Mouse (Mus musculus): ENCODE results near the gene Slc4a5. TPM values are rescaled to one million over a fixed set of nuclear protein-coding genes. Genes with fewer than 3 reads are reported as not detected.

The Slc4a5 gene
- not detected for total RNA-seq (2023)

DNA sequence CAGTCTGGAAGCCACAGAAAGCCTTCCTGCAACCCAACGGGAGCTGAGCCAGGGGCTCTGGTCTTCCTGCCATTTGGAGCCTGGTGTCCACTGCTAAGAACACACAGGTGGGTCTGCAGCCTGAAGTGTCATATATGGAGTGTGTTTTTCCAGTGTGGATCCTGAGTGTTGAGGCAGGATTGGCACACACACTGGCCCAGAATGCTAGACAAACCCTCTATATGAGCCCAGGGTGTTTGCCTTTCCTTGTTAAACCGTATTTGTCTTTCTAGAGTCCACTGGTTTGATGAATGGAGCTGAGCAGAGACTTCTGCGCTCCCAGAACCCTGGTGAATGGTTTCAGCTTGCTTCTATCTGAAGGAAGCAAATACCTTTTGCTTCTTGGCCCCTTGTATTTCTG lies at the start of gene Slc4a5:
Gene Slc4a5 (plus strand): TSS at position 15 of the 400 bp plus-strand sequence.

DNA sequence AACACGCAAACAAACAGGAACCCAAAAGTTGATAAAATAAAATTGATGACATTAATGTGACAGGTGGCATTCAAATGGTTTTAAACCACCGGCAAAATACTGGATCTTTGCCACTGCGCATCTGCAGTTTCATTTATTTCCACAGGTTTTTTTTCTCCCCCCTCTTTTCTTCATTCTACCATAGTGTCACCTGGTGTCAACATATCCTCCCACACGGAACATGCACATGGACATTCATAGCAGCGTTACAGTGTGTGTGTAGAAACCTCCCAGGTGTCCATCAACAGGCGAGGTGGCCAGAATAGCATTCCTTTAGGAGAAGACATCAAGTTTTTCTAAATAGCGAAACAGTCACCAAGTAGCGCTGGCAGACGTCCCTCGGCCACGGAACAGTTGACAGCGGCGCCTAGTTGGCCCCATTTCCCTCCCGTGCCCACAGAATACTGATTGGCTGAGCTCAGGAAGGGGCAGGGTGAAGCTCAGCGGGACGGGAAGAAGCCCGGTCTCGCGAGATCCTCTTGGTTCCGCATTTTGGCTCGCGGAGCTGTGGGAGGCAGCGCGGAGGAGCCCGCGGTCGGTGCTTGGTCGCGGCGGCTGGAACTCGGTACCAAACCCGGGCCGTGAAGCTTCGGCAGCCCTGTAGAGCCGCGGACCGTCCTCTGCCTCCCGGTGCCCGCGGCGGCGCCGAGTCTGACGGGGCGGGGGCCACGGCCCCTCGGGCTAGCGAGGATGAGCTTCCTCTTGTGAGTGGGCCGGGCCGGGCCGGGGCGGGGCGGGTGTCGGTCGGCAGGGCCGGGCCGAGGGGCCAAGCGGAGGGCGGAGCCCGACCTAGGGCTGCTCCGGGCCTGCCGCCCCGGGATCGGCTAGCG lies 106.1 kb downstream of the Slc4a5 start, which contains the start of the genes Mthfd2 and Mob1a:
Gene Mthfd2 (minus strand): TSS at position 384 of the 869 bp plus-strand sequence.
Gene Mob1a (plus strand): TSS at position 492 of the 869 bp plus-strand sequence.

DNA sequence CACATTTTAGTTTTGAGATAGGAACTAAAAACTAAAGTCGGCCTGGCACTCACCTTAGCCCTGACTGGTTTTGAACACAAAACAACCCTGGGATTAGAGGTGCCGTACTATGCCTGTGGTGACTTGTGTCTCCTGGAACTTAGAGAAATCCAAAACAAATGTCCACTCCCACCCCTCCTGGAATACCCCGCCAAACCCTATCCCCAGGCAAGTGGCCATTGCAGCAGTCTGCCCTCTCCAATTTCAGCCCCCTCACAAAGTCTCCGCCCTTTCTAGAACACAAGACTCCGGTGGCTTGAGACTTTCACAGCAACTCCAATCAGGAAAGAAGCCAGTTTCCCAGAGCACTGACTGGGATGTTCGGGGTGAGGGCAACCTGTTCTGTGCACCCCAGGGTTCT lies 129.2 kb downstream of the Slc4a5 start, which contains the start of gene Bola3:
Gene Bola3 (plus strand): TSS at position 275 of the 400 bp plus-strand sequence.

Other genes starting within 250 kb of the Slc4a5 start
- gene Dok1, start 186.4 kb upstream of the Slc4a5 start, total RNA-seq (2023): 10 to 100 TPM; 54.7 to 55.2 TPM
- gene Loxl3, start 185.7 kb upstream of the Slc4a5 start, total RNA-seq (2023): 1 to 10 TPM; 2.1 to 2.2 TPM
- 100 to 1,000 TPM; 353 to 380 TPM for gene Aup1, start 165.3 kb upstream of the Slc4a5 start, total RNA-seq (2023)
- gene Htra2, start 164.6 kb upstream of the Slc4a5 start, total RNA-seq (2023): 100 to 1,000 TPM in 1 of 2 experiments, 10 to 100 TPM in 1; 94.4 to 101 TPM
- 1 to 10 TPM; 6.2 to 6.5 TPM for gene Dqx1, start 162.0 kb upstream of the Slc4a5 start, total RNA-seq (2023)
- not detected for gene Tlx2, start 149.5 kb upstream of the Slc4a5 start, total RNA-seq (2023)
- gene Pcgf1, start 142.0 kb upstream of the Slc4a5 start, total RNA-seq (2023): 10 to 100 TPM; 22.7 to 26.8 TPM
- gene Lbx2, start 133.5 kb upstream of the Slc4a5 start, total RNA-seq (2023): not detected
- 1 to 10 TPM; 6.0 to 8.2 TPM for gene Ccdc142, start 118.2 kb upstream of the Slc4a5 start, total RNA-seq (2023)
- 1 to 10 TPM; 5.8 to 6.9 TPM for gene Gm42688, start 118.2 kb upstream of the Slc4a5 start, total RNA-seq (2023)
- gene Mrpl53, start 110.8 kb upstream of the Slc4a5 start, total RNA-seq (2023): 10 to 100 TPM; 23.5 to 23.7 TPM
- 10 to 100 TPM; 34.1 to 37.5 TPM for gene Mogs, start 104.3 kb upstream of the Slc4a5 start, total RNA-seq (2023)
- 10 to 100 TPM; 23.8 to 26.6 TPM for gene Wbp1, start 98.3 kb upstream of the Slc4a5 start, total RNA-seq (2023)
- gene Ino80b, start 94.4 kb upstream of the Slc4a5 start, total RNA-seq (2023): 10 to 100 TPM; 26.6 to 28.6 TPM
- gene Rtkn, start 84.4 kb upstream of the Slc4a5 start, total RNA-seq (2023): under 1 TPM in 1 of 2 experiments, not detected in 1; 0.30 TPM
- under 1 TPM in 1 of 2 experiments, not detected in 1; 0.34 TPM for gene Wdr54, start 63.4 kb upstream of the Slc4a5 start, total RNA-seq (2023)
- gene 1700003E16Rik, start 63.4 kb upstream of the Slc4a5 start, total RNA-seq (2023): not detected
- gene Dctn1, start 53.9 kb upstream of the Slc4a5 start, total RNA-seq (2023): 100 to 1,000 TPM; 127 TPM
- 10 to 100 TPM; 21.3 to 21.8 TPM for gene Mthfd2, start 106.1 kb downstream of the Slc4a5 start, total RNA-seq (2023)
- gene Mob1a, start 106.2 kb downstream of the Slc4a5 start, total RNA-seq (2023): 100 to 1,000 TPM; 204 to 207 TPM
- 10 to 100 TPM; 11.2 to 11.4 TPM for gene Bola3, start 129.3 kb downstream of the Slc4a5 start, total RNA-seq (2023)
- 10 to 100 TPM; 84.0 to 91.8 TPM for gene Tet3, start 239.3 kb downstream of the Slc4a5 start, total RNA-seq (2023)

Data from monocyte, adult 59 days (primary cell).